Mouse (Mus musculus): ENCODE results near the gene Ciao1.

DNA sequence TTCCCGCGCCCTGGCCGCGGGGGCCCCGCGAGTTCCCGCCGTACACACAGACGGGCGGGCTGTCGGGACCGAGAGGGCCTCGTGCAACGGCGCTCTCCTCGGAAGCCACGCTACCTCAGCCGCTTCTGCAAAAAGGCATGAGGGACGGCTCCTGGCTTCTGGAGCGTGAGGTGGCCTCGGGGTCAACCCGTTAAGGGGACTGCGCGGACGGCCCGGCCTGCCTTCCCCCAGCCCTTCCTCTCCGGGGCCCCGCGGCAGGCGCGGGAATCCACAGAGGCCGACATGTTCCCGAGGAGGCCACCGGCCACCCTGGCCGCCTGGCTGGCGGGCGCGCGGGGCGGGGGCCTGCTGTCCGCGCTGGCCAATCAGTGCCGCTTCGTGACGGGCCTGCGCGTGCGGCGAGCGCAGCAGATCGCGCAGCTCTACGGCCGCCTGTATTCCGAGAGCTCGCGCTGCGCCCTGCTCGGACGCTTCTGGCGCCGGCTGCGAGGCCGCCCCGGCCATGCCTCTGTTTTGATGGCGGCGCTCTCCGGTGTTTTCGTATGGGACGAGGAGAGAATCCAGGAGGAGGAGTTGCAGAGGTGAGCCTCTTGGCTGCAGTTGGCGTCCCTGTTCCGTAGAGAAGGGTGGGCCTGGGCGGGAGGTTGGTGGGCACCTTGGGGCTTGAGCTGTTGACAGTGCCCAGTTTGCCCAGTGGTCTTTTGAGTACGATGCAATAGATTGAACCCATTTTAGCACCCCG lies 22.9 kb upstream of the Ciao1 start:
- TF ChIP-seq CTCF (IDR thresholded peaks at IDR 0.05; ENCODE audit: borderline replicate concordance, insufficient read depth, low read depth, low read length) = no peak
- peak; percentile 39 for TF ChIP-seq POLR2A (IDR thresholded peaks at IDR 0.05; ENCODE audit: borderline replicate concordance, insufficient read depth, low read length)

Data from cerebellum, adult 2 months (tissue).